Mouse (Mus musculus): ENCODE data around the gene Slc9a9.

DNA sequence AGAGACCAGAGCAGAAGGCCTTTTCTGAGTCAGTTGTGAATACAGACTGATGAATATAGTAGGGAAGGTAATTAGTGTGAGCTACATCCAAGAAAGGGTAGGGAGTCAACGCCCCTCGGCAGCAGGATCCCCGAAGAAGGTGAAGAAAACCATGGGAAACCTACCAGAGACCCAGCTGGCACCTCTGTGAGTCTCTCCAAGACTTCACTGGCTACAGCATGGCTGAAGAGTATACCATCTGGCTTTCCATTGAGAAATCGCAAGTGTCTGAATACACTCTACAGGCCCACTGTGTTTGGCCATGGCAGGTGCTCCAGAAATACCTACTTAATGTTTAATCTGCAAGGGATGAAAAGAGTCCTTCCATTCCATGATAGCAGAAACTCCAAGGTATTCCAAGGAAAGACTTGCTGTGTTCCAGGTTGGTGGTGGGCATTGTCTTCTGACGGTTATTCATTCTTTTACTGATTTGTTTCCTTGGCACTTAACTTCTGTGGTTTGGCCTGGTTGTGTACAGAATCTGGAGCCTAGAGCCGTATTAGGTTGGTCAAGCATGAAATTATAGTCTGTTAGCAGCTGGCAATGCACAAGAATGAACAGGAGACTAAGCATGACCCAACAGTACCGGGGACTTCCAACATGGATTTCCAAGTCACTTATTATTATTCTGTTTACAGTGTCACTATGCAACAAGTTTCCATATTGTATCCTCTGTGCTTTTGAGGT, 491.0 kb downstream of the Slc9a9 start:
- TF ChIP-seq CTCF (IDR thresholded peaks at IDR 0.05; ENCODE audit: insufficient read depth, low read length) (no peak), POLR2A (IDR thresholded peaks at IDR 0.05; ENCODE audit: borderline replicate concordance, extremely low read depth, low read depth, low read length) (no peak)
